Mouse (Mus musculus) bone marrow, adult 2 months (tissue): Measurements from ENCODE around the gene Galnt12. TPM values are rescaled to one million over a fixed set of nuclear protein-coding genes. Genes with fewer than 3 reads are reported as not detected.

Experiments
- H3K27ac ChIP-seq: fragments of 200-500 bp; 2 replicates; pipeline ENCODE4 v1.5.1; 2012; ENCODE audit warnings: low read depth, mild to moderate bottlenecking, control low read depth, inconsistent platforms, low read length; ENCODE audit not compliant: control insufficient read depth, poor library complexity, insufficient read depth
- H3K4me1 ChIP-seq: fragments of 200-500 bp; 2 replicates; pipeline ENCODE4 v1.6.1; 2011; ENCODE audit warnings: low read length; ENCODE audit not compliant: control insufficient read depth, insufficient read depth
- H3K4me3 ChIP-seq: fragments of 200-500 bp; replicated peaks from 2 replicates; pipeline ENCODE3; 2011; ENCODE audit warnings: mild to moderate bottlenecking, low read depth, low read length, control low read depth; ENCODE audit not compliant: control insufficient read depth
- CTCF ChIP-seq: fragments of 200-500 bp; IDR thresholded peaks from 2 replicates; pipeline ENCODE4 v1.5.1; 2011; ENCODE audit warnings: low read length, control low read depth; ENCODE audit not compliant: control insufficient read depth, insufficient read depth
- POLR2A ChIP-seq: fragments of 200-500 bp; IDR thresholded peaks from 2 replicates; pipeline ENCODE4 v1.6.1; 2011; ENCODE audit warnings: low read depth, mild to moderate bottlenecking, control low read depth, low read length, borderline replicate concordance; ENCODE audit not compliant: control insufficient read depth
- WGBS: fragments of 180-500 bp; shearing (Covaris S2); methylation state at CpG from one replicate; pipeline ENCODE4 v1.1.7; 2018; 5-methylcytosine and 5-hydroxymethylcytosine counted together
- polyA plus RNA-seq: library from polyadenylated mRNA; stranded (reverse); fragments of >200 nt; gene quantifications from 2 replicates; pipeline ENCODE4 v1.2.4, GENCODE M21; 2011; ENCODE audit warnings: low replicate concordance; ENCODE audit not compliant: missing spikeins, insufficient read depth, insufficient read length

Galnt12 gene
- polyA plus RNA-seq, 1 experiment = 3.7 TPM

DNA sequence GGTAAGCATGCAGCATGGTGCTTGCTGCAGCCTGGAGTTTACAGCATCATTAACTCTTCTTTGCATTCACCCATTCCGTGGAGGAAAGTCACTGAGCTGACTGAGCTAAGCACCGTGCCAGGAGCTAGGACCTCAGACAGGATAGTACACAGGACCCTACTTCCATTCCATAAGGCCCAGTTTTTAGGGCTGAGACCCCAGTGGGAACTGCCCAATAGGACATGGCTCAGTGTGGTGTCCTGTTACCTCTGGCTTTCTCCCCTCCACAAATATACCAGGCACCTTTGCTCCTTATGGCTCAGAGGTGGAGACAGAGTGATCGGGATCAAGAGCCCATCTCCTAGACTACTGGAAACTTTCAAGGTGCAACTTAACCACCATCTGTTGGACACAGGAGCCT lies 59.1 kb downstream of the Galnt12 start:
- H3K27ac ChIP-seq = no peak overlapping the region
- no peak overlapping the region for H3K4me3 ChIP-seq
- TF ChIP-seq POLR2A (no peak), CTCF (no peak)
- WGBS = 81% methylated on average over 3 of the region's 3 CpGs
- no peaks in the 10 kb centered on the region for H3K4me1 ChIP-seq

DNA sequence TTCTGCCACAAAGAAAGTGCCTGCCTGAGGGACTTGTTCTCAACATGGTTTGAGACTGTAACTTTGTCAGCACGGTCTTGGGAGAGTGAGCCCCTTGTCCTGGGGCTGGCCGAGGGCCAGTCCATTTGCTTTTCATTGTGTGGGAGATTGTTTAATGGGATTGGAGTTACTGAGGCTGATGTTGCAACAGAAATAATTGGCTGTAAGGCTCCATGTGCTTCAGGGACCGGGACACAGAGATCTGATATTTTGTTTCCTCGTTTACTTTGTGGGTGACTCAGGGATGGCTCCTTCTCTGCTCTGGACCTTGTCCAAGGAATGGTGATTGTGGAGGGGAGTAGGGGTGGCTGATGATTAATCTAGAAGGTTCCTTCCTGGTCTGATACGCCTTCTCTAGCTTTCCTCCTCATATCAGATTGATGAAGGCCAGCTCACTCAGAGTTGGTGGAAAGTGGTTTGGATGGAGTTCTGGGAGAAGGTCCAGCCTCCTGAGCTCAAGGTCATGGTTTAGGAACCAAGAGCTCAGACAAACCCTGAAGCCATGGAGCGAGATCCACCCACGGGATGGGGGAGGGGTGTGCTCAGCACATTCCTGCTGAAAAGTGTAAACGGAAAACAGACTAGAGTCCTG lies 60.0 kb downstream of the Galnt12 start:
- H3K4me3 ChIP-seq = no peak overlapping the region
- no peaks in the 10 kb centered on the region for H3K4me1 ChIP-seq
- 66% methylated on average over 8 of the region's 8 CpGs for WGBS
- H3K27ac ChIP-seq = no peak overlapping the region
- TF ChIP-seq CTCF (no peak), POLR2A (no peak)

DNA sequence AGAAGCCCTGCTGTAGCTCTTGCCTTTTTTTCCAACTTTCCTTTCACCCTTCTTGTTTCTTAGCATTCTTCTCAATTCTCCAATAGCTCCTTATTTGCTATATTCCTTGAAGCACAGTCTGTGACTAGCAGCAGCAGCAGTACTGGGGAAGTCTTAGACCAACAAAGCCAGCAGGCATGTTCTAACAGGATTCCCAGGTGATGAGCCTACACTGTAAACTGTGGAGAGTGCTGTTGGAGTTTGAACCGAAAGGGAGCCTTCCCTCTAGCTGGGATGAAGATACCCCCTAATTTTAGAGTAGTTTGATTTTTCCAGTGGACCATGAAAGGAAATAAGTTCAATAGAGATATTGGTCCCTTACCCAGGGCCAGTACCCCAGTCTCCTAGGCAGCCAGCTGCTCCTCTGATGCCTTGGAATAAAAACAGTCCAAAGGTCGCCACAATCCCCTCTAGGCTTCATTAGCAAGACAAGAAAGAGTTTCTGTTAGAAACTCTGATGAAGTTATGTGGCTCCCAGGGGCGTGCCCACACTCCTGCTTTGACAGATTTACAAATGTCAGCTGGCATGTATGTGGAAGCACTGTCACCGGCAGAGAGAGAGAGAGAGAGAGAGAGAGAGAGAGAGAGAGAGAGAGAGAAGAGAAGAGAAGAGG lies 69.5 kb downstream of the Galnt12 start:
- no peak overlapping the region for H3K27ac ChIP-seq
- H3K4me1 ChIP-seq = no peaks in the 10 kb centered on the region
- WGBS = 35% methylated on average over 4 of the region's 4 CpGs
- TF ChIP-seq POLR2A = no peak
- no peak for TF ChIP-seq CTCF
- no peak overlapping the region for H3K4me3 ChIP-seq

DNA sequence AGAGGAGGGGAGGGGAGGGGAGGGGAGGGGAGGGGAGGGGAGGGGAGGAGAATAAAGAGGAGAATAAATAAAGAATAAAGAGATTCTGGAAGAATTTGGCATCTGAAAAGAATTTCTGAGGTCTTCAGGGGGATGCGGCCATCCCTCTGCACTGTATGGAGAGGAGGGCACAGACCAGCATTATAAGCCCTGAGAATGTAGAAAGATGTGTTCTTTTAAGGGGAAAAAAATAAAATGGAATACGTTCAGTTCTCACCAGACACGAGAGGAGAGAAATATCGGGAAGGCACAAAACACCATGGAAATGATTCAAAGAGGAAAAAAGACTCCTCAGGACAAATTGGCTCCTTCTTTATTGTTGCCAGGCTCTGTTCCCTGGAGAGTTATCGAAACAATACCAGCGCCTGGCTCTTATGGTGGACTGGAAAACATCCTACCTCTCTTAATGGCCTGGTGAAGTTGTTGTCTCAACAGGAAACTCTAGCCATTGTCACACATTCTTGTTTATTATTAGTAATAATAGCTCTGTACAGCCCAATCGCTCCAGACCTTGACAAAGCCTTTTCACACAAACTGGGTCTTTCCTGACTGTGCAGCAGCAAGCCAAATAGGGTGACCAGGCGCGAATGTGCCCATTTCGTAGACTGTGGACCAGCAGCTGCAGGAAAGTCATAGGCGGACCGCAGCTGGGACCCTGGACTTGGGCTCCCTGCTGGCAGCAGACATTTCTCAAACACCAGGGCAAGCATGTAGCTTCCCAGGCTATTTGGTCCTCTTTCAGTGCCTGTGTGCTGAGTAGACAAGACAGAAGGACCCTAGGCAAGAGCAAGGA lies 70.3 kb downstream of the Galnt12 start:
- 53% methylated on average over 12 of the region's 12 CpGs for WGBS
- no peak overlapping the region for H3K4me3 ChIP-seq
- no peak for TF ChIP-seq CTCF
- no peak for TF ChIP-seq POLR2A
- H3K27ac ChIP-seq = no peak overlapping the region
- H3K4me1 ChIP-seq = no peaks in the 10 kb centered on the region

DNA sequence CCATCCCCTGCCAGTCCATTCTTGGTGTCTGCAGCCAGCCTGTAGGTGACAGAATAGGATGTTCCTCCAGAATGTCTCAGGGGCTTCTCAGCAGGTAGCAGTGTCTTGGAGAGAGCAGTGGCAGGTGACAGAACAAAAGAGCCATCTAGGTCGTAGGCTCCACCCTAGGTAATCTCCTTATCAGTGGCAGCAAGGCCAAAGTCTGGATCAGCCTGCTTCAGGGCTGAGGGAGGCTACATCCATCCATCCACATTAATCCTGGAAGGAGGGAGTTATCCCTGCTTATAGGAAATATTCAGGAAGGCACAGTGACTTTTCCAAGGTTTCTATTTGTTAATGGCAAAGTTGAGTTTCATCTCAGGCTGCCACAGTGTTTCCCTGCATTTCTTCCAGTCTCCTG lies 80.6 kb downstream of the Galnt12 start:
- Histone ChIP-seq H3K4me1 (no peaks in the 10 kb centered on the region), H3K27ac (no peak overlapping the region), H3K4me3 (no peak overlapping the region)
- TF ChIP-seq CTCF = no peak
- no peak for TF ChIP-seq POLR2A
- WGBS = 81% methylated on average over 1 of the region's 1 CpGs

Other genes with a start within 250 kb of the Galnt12 start
- gene Gabbr2, start 100.0 kb upstream of the Galnt12 start, polyA plus RNA-seq = 1.1 TPM in 1 of 2 replicates, not detected in the other
- gene Anks6, start 34.5 kb upstream of the Galnt12 start, polyA plus RNA-seq = 0.70 and 0.92 TPM in 2 replicates
- 0.72 and 1.8 TPM in 2 replicates for gene Col15a1, start 116.3 kb downstream of the Galnt12 start, polyA plus RNA-seq